ENCODE assay signal across 8 mouse cellular contexts in genomic region chr11:67379703-67380510, GRCm38 (mm10). TPM values are rescaled to one million over a fixed set of nuclear protein-coding genes. Genes with fewer than 3 reads are reported as not detected.
DNase-seq lines count a peak whose midpoint lies in the region.

No protein-coding gene starts in this region.

- DNase-seq in adrenal gland, adult (ENCODE audit: inconsistent age in 2 of 2, low spot score in 1 of 2) = peak; percentile 24 to 43
- DNase-seq in adrenal gland, postnatal 25 days = no peak
- peak; percentile 30 for DNase-seq in NIH3T3 (ENCODE audit: low read depth)
- peak; percentile 13 for DNase-seq in kidney, adult 11 months
- peak; percentile 88 for DNase-seq in lung, postnatal 10 days
- no peak for DNase-seq in right cerebral cortex, adult 2 months (ENCODE audit: low spot score in 2 of 2)
- no peak for DNase-seq in cerebellum, adult 8-10 months
- DNase-seq in thymus, postnatal 36 days = no peak

RNA-seq across cellular contexts. Expression of gene Myh13, which starts 58.4 kb away (rescaled TPM):
- total RNA-seq in adrenal gland, postnatal 25 days (2021) = not detected in 2 replicates

Comparison
In these comparisons a context has a peak if more than half of its experiments do, and no peak if none do; other contexts are left out.
1. DNase-seq: peak in adrenal gland, adult (2 of 2), NIH3T3 (single experiment), kidney, adult 11 months (single experiment) and lung, postnatal 10 days (single experiment); none in adrenal gland, postnatal 25 days (single experiment), right cerebral cortex, adult 2 months (0 of 2), cerebellum, adult 8-10 months (single experiment) and thymus, postnatal 36 days (0 of 2).